Mouse (Mus musculus) left cerebral cortex, adult 2 months (tissue): Measurements from ENCODE around the gene Limk1. TPM values are rescaled to one million over a fixed set of nuclear protein-coding genes. Genes with fewer than 3 reads are reported as not detected.
"Not testable (repeated sequence)": the region's sequence is repeated elsewhere in the genome, so short reads cannot be mapped to it uniquely, and the experiment has no call there.

ENCODE experiments used
- DNase-seq, 2 experiments: peaks; one replicate each; pipeline ENCODE4 v3.0.0; 2021 to 2022; ENCODE audit warnings: low spot score in 2 of 2, mixed read lengths in 1 of 2; ENCODE audit errors: extremely low spot score in 1 of 2
- H3K27ac ChIP-seq: fragments of 200-600 bp; 2 replicates; pipeline ENCODE4 v1.8.1; 2022
- H3K4me3 ChIP-seq: fragments of 200-600 bp; 2 replicates; pipeline ENCODE4 v1.8.1; 2022
- CTCF ChIP-seq: fragments of 200-600 bp; IDR thresholded peaks from 2 replicates; pipeline ENCODE4 v1.8.1; 2022; ENCODE audit warnings: antibody characterized with exemption, mild to moderate bottlenecking, moderate library complexity
- intact Hi-C: fragments of 180-260 bp; cut with DNase I; formaldehyde crosslinking; loops from one replicate; pipeline ENCODE4 v1.15.1; 2025
- total RNA-seq, 2 experiments: library from RNA; stranded (reverse); gene quantifications; 2 replicates each; pipeline ENCODE4 v1.2.3; 2021

Gene Limk1
- total RNA-seq, 2 experiments from 2014 or later, result 59.8 to 65.4 TPM

- TF ChIP-seq CTCF, result no peak
- Histone ChIP-seq H3K27ac (peak overlapping the region; percentile 57), H3K4me3 (peak overlapping the region; percentile 33)
- peak; percentile 45 to 47 for DNase-seq
- intact Hi-C loops, result no loop called here
These were observed 12.2 kb downstream of the Limk1 start for GRCm38 (mm10) chr5:134675956-134676759.

DNA sequence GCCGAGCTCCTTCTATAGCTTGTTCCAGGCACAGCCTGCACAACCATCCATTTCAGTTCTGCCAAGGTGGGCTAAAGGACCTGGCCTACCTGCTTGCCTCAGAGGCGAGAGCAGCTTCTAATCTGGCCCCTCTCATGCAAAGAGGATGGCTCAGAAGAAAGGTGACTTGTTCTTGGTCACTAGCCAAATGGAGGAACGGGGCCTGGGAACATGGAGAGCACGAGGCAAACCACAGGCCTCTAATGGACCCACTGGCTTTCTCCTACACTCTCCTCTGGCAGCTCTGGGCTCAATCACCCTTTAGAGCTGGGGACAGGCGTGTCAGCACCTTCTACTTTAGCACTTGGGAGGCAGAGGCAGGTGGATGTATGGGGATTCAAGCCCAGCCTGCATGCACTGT lies 13.4 kb downstream of the Limk1 start:
- intact Hi-C loops, result no loop called here

GRCm38 (mm10) chr5:134672611-134673010 lies 15.8 kb downstream of the Limk1 start:
- DNase-seq, result no peak
- no peak overlapping the region for H3K27ac ChIP-seq
- TF ChIP-seq CTCF, result no peak
- intact Hi-C loops, result no loop called here
- no peak overlapping the region for H3K4me3 ChIP-seq

More for the DNA sequence above, 13.4 kb downstream of the Limk1 start:
- TF ChIP-seq CTCF, result no peak
- Histone ChIP-seq H3K27ac (no peak overlapping the region), H3K4me3 (no peak overlapping the region)
- DNase-seq, result no peak

DNA sequence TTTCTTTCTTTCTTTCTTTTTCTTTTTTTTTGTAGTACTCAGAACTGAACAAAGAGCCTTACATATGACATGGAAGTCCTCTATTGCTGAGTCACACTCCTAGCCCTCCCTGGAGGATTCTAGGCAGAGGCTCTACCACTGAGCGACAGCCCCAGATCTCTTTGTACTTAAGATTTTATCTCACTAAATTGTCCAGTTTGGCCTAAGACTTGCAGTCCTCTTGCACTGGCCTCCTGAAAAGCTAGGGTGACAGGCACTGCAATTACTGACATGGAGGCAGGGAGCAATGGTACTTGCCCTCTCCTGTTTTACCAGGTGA lies 16.2 kb downstream of the Limk1 start:
- Histone ChIP-seq H3K27ac (no peak overlapping the region), H3K4me3 (no peak overlapping the region)
- TF ChIP-seq CTCF, result no peak
- intact Hi-C loops, result no loop called here
- no peak for DNase-seq

DNA sequence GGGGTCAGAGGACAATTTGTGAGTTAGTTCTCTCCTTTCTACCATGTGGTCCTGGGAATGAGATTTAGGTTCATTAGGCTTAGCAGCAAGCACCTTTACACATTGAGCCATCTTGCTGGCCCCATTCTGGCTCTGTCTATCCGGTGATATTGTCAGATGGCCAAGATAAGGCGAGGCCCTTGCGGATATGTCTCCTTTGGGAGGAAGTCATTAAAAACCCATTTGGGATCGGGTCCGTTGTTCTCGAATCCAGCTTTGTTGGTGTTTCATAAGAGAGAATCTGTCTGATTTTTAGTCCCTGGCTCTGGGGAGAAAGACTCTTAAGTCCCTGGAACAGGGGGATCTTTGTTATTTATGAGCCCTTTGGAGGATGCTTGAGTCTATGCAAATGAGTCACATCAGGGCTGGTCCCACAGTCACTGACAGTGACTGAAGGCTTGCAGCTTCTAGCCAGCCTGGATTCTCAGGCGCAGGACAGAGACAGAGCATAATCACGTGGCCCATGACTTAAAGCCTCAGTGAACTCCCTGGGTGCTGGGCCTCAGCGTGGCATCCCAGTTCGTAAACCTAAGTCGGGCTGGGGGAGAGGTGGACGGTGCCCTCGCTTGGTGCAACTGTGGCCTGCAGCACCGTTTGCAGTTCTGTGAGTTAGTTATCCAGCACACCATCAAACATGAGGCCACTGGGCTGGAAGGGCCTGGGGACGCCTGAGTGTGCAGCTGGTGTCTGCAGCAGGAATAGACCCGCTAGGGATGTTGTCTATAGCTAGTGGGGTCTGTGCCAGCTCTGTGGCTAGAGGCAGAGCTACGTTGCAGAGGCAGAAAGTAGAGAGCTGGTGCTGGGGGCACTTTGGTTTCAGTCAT lies 16.8 kb downstream of the Limk1 start:
- Histone ChIP-seq H3K4me3 (no peak overlapping the region), H3K27ac (no peak overlapping the region)
- TF ChIP-seq CTCF, result no peak
- DNase-seq, result no peak
- intact Hi-C loops, result no loop called here

GRCm38 (mm10) chr5:134669001-134669708 lies 19.2 kb downstream of the Limk1 start:
- DNase-seq, result no peak
- intact Hi-C loops, result loop anchor here (2.0 kb wide), 1 partner anchor 36 kb away; no protein-coding TSS in a partner anchor
- no peak overlapping the region for H3K27ac ChIP-seq
- TF ChIP-seq CTCF, result no peak; the same call in 1 of the 2 replicates
- H3K4me3 ChIP-seq, result no peak overlapping the region

- no peak for DNase-seq
- TF ChIP-seq CTCF, result peak; percentile 58
- intact Hi-C loops, result loop anchor here (2.0 kb wide), 1 partner anchor 36 kb away; no protein-coding TSS in a partner anchor
- Histone ChIP-seq H3K4me3 (no peak overlapping the region), H3K27ac (no peak overlapping the region)
These were observed 19.9 kb downstream of the Limk1 start for GRCm38 (mm10) chr5:134668495-134668894.

GRCm38 (mm10) chr5:134656708-134657107 lies 31.7 kb downstream of the Limk1 start:
- Histone ChIP-seq H3K27ac (no peak overlapping the region), H3K4me3 (no peak overlapping the region)
- no peak for TF ChIP-seq CTCF
- intact Hi-C loops, result no loop called here
- DNase-seq, result no peak

GRCm38 (mm10) chr5:134652015-134652414 lies 36.4 kb downstream of the Limk1 start:
- no peak for DNase-seq
- H3K4me3 ChIP-seq, result no peak overlapping the region

GRCm38 (mm10) chr5:134650926-134651325 lies 37.5 kb downstream of the Limk1 start:
- peak in 1 of 2 experiments; percentile 29 for DNase-seq
- no peak overlapping the region for H3K4me3 ChIP-seq
- intact Hi-C loops, result loop anchor here (5.0 kb wide), 1 partner anchor 51 kb away; no protein-coding TSS in a partner anchor
- H3K27ac ChIP-seq, result no peak overlapping the region
- TF ChIP-seq CTCF, result peak; percentile 57

More at GRCm38 (mm10) chr5:134652015-134652414, 36.4 kb downstream of the Limk1 start:
- intact Hi-C loops, result loop anchor here (5.0 kb wide), 1 partner anchor 50 kb away; no protein-coding TSS in a partner anchor
- no peak for TF ChIP-seq CTCF
- H3K27ac ChIP-seq, result no peak overlapping the region

- H3K4me3 ChIP-seq, H3K27ac ChIP-seq, DNase-seq, intact Hi-C loops: not testable (repeated sequence)
These were observed 39.4 kb downstream of the Limk1 start for GRCm38 (mm10) chr5:134648976-134649375.

GRCm38 (mm10) chr5:134647394-134647793 lies 41.0 kb downstream of the Limk1 start:
- H3K4me3 ChIP-seq, result no peak overlapping the region
- no peak overlapping the region for H3K27ac ChIP-seq
- intact Hi-C loops, result no loop called here
- TF ChIP-seq CTCF, result no peak
- no peak for DNase-seq
